Mouse (Mus musculus) forebrain, embryonic 16.5 days (tissue): Measurements from ENCODE around the gene Nav2. TPM values are rescaled to one million over a fixed set of nuclear protein-coding genes. Genes with fewer than 3 reads are reported as not detected.

Experiments
- ATAC-seq: fragments of 200-750 bp; cut with Nextera tagmentation; 2 replicates; pipeline ENCODE4 v1.8.0; 2017; ENCODE audit warnings: mild to moderate bottlenecking, moderate library complexity
- H3K27ac ChIP-seq: fragments of 300-500 bp; sonication (generic); 2 replicates; pipeline ENCODE4 v1.5.1; 2014; ENCODE audit warnings: low read length, control low read depth
- H3K27me3 ChIP-seq: fragments of 300-500 bp; sonication (generic); replicated peaks from 2 replicates; pipeline ENCODE4 v1.6.1; 2014; ENCODE audit warnings: low read length; ENCODE audit not compliant: control insufficient read depth, insufficient read depth
- H3K36me3 ChIP-seq: fragments of 300-500 bp; sonication (generic); 2 replicates; pipeline ENCODE4 v1.6.1; 2014; ENCODE audit not compliant: control insufficient read depth, insufficient read depth
- H3K4me1 ChIP-seq: fragments of 300-500 bp; sonication (generic); replicated peaks from 2 replicates; pipeline ENCODE4 v1.6.1; 2014; ENCODE audit warnings: low read length; ENCODE audit not compliant: control insufficient read depth, insufficient read depth
- H3K4me2 ChIP-seq: fragments of 300-500 bp; sonication (generic); 2 replicates; pipeline ENCODE4 v1.6.1; 2014; ENCODE audit warnings: mild to moderate bottlenecking, low read length, control low read depth
- H3K4me3 ChIP-seq: fragments of 300-500 bp; sonication (generic); replicated peaks from 2 replicates; pipeline ENCODE4 v1.5.1; 2014; ENCODE audit warnings: mild to moderate bottlenecking, low read length, control low read depth
- H3K9ac ChIP-seq: fragments of 300-500 bp; sonication (generic); replicated peaks from 2 replicates; pipeline ENCODE4 v1.6.1; 2014; ENCODE audit warnings: low read depth, low read length, control low read depth
- H3K9me3 ChIP-seq: fragments of 300-500 bp; sonication (generic); 2 replicates; pipeline ENCODE4 v1.6.1; 2016; ENCODE audit warnings: low read length; ENCODE audit not compliant: control insufficient read depth
- WGBS: fragments of 180-500 bp; shearing (Covaris S2); extraction: QIAGEN DNeasy Blood & Tissue Kit; methylation state at CpG from one replicate; pipeline ENCODE4 v1.1.7; 2014; 5-methylcytosine and 5-hydroxymethylcytosine counted together
- polyA plus RNA-seq: library from polyadenylated mRNA; unstranded; fragments of >200 nt; fragmentation: Nextera tagmentation; extraction: Ambion mirVana; gene quantifications from 2 replicates; pipeline ENCODE4 v1.2.1, GENCODE M21; 2015

The Nav2 gene
- polyA plus RNA-seq, 1 experiment from 2014 or later = 35.2 TPM

DNA sequence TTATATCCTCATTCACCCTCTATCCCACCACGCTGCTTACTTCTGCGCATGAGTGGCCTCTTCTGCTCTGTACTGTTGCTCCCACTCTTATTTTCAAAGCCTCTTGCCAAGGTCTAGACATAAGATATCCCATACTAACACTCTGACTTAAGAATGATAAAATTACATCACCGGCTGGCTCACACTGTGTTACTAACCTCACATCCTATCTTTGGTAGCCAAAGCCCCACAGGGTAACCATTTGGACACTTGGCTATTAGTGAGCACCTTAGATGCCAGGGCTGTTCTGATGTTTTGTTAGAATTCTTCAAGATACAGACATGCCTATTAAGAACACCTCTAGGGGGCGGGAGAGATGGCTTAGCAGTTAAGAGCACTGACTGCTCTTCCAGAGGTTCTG, 502.4 kb downstream of the Nav2 start:
- no peaks in the 10 kb centered on the region for H3K9me3 ChIP-seq
- peaks cover 26% of the 10 kb centered on the region for H3K4me1 ChIP-seq
- no peak overlapping the region for H3K9ac ChIP-seq
- H3K4me2 ChIP-seq = no peak overlapping the region
- H3K27ac ChIP-seq = no peak overlapping the region
- no peaks in the 10 kb centered on the region for H3K36me3 ChIP-seq
- H3K4me3 ChIP-seq = no peak overlapping the region
- no peak for ATAC-seq
- no peaks in the 10 kb centered on the region for H3K27me3 ChIP-seq
- 95% methylated on average over 4 of the region's 4 CpGs for WGBS

DNA sequence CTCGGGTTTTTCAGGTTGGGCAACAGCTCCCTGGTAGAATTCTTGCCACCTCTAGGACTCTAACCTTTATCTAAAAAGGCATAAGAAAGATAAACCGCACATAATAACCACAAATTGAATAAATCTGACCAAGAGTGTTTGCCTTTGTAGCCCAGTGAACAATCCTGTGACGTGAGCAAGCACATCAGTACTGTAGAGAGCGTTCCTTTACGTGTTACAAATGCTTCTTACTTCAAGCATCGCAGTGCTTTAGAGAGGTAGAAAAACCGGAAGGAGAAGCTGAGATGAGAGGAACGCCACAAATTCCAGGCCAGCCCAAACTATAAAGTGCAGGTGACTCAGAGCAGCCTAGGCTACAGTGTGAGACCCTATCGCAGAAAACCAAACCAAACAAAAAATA, 503.3 kb downstream of the Nav2 start:
- no peaks in the 10 kb centered on the region for H3K9me3 ChIP-seq
- no peaks in the 10 kb centered on the region for H3K36me3 ChIP-seq
- H3K27me3 ChIP-seq = no peaks in the 10 kb centered on the region
- no peak for ATAC-seq
- H3K9ac ChIP-seq = no peak overlapping the region
- peaks cover 26% of the 10 kb centered on the region for H3K4me1 ChIP-seq
- H3K4me2 ChIP-seq = no peak overlapping the region
- no peak overlapping the region for H3K4me3 ChIP-seq
- 93% methylated on average over 9 of the region's 9 CpGs for WGBS
- H3K27ac ChIP-seq = no peak overlapping the region

DNA sequence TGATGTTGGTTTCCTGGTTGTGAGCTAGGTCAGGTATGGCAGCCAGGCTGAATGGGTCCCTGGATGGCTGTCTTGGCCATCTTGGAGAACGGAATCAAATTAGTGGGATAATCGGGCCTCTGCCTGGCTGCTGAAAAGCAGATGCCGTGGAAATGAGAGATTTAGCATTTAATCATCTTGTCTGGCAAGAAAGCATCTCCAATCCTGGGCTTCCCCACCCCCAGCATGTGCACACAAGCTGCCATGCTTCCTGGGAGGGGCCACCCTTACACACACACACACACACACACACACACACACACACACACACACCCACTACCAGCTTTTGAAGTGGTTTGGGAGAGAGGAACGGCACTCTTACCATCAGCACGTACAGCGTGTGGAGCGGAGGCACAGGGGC, 506.6 kb downstream of the Nav2 start:
- H3K27ac ChIP-seq = peak overlapping the region; percentile 10; the same call in 1 of the 2 replicates
- H3K9ac ChIP-seq = no peak overlapping the region
- ATAC-seq = peak; percentile 37; the same call in 1 of the 2 replicates
- no peaks in the 10 kb centered on the region for H3K9me3 ChIP-seq
- peaks cover 12% of the 10 kb centered on the region for H3K4me1 ChIP-seq
- H3K4me2 ChIP-seq = no peak overlapping the region
- no peaks in the 10 kb centered on the region for H3K36me3 ChIP-seq
- H3K4me3 ChIP-seq = no peak overlapping the region
- 61% methylated on average over 7 of the region's 7 CpGs for WGBS
- H3K27me3 ChIP-seq = no peaks in the 10 kb centered on the region

DNA sequence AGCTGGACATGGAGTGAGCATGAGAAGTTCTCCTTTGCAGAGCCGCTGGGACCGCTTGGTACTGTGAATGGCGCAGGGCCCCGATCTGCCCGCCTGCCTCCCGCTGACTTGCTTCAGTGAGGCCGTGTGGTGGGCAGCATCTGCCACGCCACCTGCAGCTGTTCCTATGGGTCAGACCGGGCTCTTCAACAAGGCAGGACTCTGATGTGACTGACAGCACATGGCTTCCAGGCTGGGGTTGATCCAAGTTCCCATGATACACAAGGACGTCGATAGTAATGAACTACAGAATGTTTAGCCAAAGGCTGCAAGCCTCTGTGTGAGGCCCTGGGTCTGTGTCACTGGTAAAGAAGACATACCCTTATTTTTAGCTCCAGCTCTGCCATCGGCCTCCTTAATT, 507.2 kb downstream of the Nav2 start:
- peaks cover 13% of the 10 kb centered on the region for H3K4me1 ChIP-seq
- no peak; the same call in 1 of the 2 replicates for ATAC-seq
- H3K9me3 ChIP-seq = no peaks in the 10 kb centered on the region
- H3K9ac ChIP-seq = no peak overlapping the region
- no peak overlapping the region for H3K4me3 ChIP-seq
- H3K4me2 ChIP-seq = no peak overlapping the region
- no peaks in the 10 kb centered on the region for H3K27me3 ChIP-seq
- peak overlapping the region; percentile 9; the same call in 1 of the 2 replicates for H3K27ac ChIP-seq
- no peaks in the 10 kb centered on the region for H3K36me3 ChIP-seq
- WGBS = 85% methylated on average over 12 of the region's 12 CpGs

DNA sequence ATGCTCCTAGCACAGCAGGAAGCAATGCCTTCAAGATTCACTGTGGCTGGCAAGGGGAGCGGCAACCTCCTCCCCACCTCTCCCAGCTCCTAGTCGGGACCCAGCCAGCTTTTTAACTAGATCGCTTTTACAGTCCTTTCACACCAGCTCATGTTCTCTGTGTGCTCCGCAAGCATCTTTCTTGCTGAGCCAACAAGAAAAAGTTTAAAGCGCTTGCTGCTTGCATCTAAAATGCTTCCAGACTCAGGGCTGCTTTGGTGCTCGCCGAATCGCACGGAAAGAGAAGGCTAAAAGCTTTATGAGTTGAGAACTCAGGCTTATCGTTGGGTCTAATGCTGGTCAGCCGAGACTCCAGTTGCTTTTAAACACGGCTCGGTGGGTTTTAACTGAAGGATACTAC, 510.3 kb downstream of the Nav2 start:
- Histone ChIP-seq H3K4me3 (no peak overlapping the region), H3K4me1 (peaks cover 13% of the 10 kb centered on the region), H3K27me3 (no peaks in the 10 kb centered on the region), H3K4me2 (no peak overlapping the region), H3K36me3 (no peaks in the 10 kb centered on the region), H3K27ac (no peak overlapping the region), H3K9ac (no peak overlapping the region), H3K9me3 (no peaks in the 10 kb centered on the region)
- 69% methylated on average over 13 of the region's 13 CpGs for WGBS
- ATAC-seq = no peak

DNA sequence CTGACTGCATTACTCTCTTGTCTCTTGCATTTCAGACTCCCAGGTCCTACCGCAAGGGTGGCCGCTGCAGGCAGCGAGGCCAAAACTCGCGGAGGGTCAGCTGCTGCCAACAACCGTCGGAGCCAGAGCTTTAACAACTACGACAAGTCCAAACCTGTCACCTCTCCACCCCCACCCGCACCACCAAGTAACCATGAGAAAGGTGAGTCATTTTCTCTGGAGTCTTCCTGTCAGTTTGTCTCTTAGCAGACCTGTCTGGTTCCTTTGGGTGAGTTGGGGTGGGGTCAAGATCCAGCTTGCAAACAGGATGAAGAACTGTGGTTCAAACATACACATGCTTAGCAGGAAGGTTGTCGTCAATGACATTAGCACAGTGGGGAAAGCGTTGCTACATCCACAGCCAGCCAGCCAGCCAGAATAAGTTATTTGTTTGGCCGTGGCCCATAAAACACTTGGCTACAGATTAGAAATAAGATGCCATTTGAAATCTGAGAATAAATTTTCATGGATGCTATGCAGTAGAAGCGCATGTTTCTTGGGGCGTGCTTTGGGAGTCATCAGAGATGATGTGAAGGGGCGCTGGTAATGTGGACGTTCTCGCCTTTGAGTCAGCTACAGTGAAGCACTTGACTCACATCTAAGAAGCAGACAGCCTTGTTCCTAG, 511.8 kb downstream of the Nav2 start:
- Histone ChIP-seq H3K9me3 (no peaks in the 10 kb centered on the region), H3K4me3 (no peak overlapping the region), H3K27me3 (no peaks in the 10 kb centered on the region), H3K4me1 (peaks cover 13% of the 10 kb centered on the region), H3K9ac (no peak overlapping the region), H3K4me2 (no peak overlapping the region), H3K27ac (no peak overlapping the region), H3K36me3 (no peaks in the 10 kb centered on the region)
- ATAC-seq = peak; percentile 36
- WGBS = 84% methylated on average over 17 of the region's 17 CpGs

DNA sequence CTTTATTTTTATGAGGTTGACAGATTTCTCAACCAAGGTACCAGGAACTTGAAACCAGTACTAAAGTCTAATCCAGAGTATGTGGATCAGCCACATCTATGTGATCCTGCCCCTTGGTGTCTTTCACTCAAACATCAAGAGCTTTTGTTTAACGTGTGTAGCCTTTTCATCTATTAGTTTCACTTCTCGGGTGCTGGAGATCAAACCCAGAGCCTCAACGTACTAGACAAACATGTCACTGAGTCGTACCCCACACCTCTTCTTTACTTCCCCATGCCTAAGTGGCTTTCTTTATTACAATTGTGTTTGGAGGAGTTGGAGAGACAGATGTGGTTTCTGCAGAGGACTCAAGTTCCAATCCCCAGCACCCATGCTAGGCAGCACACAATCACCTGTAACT, 512.7 kb downstream of the Nav2 start:
- H3K9ac ChIP-seq = no peak overlapping the region
- no peaks in the 10 kb centered on the region for H3K36me3 ChIP-seq
- no peak overlapping the region for H3K27ac ChIP-seq
- H3K27me3 ChIP-seq = no peaks in the 10 kb centered on the region
- no peak for ATAC-seq
- 74% methylated on average over 4 of the region's 4 CpGs for WGBS
- peaks cover 19% of the 10 kb centered on the region for H3K4me1 ChIP-seq
- no peaks in the 10 kb centered on the region for H3K9me3 ChIP-seq
- H3K4me3 ChIP-seq = no peak overlapping the region
- no peak overlapping the region for H3K4me2 ChIP-seq

DNA sequence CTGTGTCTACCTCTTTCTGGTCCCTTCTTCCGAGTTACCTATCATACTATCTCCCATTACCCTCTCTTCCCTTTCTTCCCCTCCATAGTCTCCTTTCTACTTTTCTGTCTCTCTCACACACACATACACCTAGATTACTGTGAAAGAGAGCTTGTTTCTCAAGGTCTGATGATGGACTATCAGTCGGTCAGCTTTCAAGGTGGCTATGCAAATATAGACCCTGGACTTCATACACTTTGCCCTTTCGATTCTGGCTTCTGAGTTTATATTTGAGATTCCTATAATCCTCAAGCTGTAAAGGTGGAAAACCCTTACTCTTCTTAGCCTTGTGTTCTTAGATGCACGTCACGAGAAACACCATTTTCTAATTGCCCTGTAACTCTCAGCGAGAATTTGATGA, 515.4 kb downstream of the Nav2 start:
- no peak overlapping the region for H3K9ac ChIP-seq
- H3K4me2 ChIP-seq = no peak overlapping the region
- no peak overlapping the region for H3K4me3 ChIP-seq
- WGBS = 94% methylated on average over 6 of the region's 6 CpGs
- no peaks in the 10 kb centered on the region for H3K27me3 ChIP-seq
- no peak for ATAC-seq
- H3K27ac ChIP-seq = no peak overlapping the region
- no peaks in the 10 kb centered on the region for H3K9me3 ChIP-seq
- no peaks in the 10 kb centered on the region for H3K36me3 ChIP-seq
- H3K4me1 ChIP-seq = peaks cover 14% of the 10 kb centered on the region

DNA sequence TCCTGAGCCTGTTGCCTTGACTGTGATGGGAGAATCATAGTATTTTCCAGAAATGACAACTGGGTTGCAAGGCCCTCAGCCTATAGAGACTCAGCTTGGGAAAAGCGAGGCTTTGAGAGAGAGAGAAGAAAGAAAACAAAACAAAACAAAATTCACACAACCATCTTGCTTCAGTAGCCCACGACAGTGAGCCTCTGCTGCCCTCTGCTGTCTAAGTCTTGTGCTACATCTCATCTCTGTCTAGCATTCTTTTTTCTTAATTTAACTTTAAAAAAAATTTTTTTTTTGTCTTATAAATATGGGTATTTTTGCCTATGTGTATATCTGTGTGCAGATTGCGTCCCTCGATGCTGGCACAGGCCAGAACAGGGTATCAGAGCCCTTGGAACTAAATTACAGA, 517.5 kb downstream of the Nav2 start:
- peak; percentile 41; the same call in 1 of the 2 replicates for ATAC-seq
- Histone ChIP-seq H3K4me1 (peaks cover 5% of the 10 kb centered on the region; the same call in 1 of the 2 replicates), H3K27me3 (no peaks in the 10 kb centered on the region), H3K4me2 (no peak overlapping the region), H3K9ac (peak overlapping the region; percentile 30), H3K36me3 (no peaks in the 10 kb centered on the region), H3K9me3 (no peaks in the 10 kb centered on the region), H3K4me3 (no peak overlapping the region), H3K27ac (peak overlapping the region; percentile 38; the same call in 1 of the 2 replicates)
- WGBS = 35% methylated on average over 4 of the region's 4 CpGs

DNA sequence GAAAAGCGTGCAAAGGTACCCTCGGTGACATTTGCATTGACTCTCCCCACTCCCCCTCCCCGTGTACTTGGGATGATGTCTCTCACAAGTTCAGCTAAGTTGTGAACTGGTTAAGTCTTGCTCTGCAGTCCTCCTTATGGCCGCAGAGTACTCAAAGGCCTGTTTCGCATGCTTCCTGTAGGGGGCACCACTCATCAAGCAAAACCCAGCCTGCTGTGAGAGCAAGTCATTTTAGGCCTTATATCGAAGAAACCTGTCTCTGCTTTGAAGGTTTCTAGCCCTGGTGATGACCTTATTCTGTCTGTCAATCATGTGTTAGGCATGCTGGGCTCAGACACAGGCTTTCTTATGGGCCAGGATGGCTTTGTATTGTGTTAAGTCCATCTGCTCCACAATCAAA, 519.3 kb downstream of the Nav2 start:
- no peak overlapping the region for H3K4me3 ChIP-seq
- no peaks in the 10 kb centered on the region for H3K36me3 ChIP-seq
- WGBS = 52% methylated on average over 6 of the region's 6 CpGs
- peaks cover 5% of the 10 kb centered on the region; the same call in 1 of the 2 replicates for H3K4me1 ChIP-seq
- no peak for ATAC-seq
- H3K9ac ChIP-seq = no peak overlapping the region
- H3K27ac ChIP-seq = no peak overlapping the region
- H3K9me3 ChIP-seq = no peaks in the 10 kb centered on the region
- no peak overlapping the region for H3K4me2 ChIP-seq
- H3K27me3 ChIP-seq = no peaks in the 10 kb centered on the region
